Mouse (Mus musculus) thymus, postnatal 4 days (tissue): Measurements from ENCODE around the gene Bcas3.
"Not testable (repeated sequence)": the region's sequence is repeated elsewhere in the genome, so short reads cannot be mapped to it uniquely, and the experiment has no call there.

Experiments used
- DNase-seq: peaks from one replicate; pipeline ENCODE4 v3.0.0; 2021

The Bcas3 gene

GRCm38 (mm10) chr11:85716730-85717129, 363.8 kb downstream of the Bcas3 start:
- DNase-seq = not testable (repeated sequence)

DNA sequence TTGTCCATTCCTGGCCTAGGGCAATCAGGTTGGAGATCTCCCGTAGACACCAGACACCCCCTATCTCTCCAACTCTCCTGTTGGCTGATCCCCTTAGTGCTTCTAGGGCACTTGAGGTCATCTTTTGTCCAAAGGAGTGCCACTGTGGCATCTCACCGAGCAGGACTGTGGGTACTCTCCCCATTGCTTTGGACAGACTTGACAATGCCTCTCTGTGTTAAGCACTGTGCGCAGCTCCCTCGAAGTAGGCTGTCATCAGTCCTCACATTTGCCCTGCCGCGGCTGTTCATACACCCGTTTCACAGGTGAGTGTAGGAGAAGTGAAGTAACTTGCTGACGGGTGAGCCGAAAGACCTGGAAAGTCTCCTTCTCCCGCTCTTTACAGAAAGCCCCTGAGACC, 366.1 kb downstream of the Bcas3 start:
- no peak for DNase-seq

DNA sequence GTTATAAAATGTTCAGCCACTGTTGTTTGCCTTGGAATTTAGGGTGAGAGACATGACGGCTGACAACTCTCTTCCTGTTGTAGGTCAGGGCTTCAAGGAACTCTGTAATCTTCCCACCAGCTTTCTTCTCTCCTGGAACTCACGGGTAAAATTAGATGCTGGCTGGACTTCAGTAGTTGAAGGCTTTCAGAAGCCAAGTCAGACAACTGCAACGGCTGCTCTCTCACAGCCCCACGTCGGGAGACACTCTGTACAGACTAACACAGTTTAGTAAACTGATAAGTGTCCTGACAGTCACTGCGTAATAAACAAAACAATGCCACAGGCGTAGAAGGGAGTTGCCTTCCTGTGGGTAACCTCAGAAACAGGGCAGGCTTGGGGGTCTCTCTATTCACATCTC, 366.8 kb downstream of the Bcas3 start:
- DNase-seq = no peak

- DNase-seq = no peak
Observed at GRCm38 (mm10) chr11:85720269-85720773, 367.4 kb downstream of the Bcas3 start.

DNA sequence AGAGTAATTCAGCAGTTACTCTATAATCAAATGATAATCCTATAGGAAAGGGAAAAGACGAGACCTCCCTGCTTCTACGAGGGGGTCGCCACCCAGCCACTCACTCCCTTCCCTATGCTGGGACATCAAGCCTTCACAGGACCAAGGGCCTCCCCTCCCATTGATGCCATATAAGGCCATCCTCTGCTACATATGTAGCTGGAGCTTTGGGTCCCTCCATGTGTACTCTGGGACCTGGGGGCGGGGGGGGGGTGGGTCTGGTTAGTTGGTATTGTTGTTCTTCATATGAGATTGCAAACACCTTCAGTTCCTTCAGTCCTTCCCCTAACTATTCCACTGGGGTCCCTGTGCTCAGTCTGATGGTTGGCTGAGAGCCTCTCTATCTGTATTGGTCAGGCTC, 369.0 kb downstream of the Bcas3 start:
- no peak for DNase-seq

- no peak for DNase-seq
Observed at GRCm38 (mm10) chr11:85724159-85724558, 371.2 kb downstream of the Bcas3 start.

- no peak for DNase-seq
Observed at GRCm38 (mm10) chr11:85729725-85730124, 376.8 kb downstream of the Bcas3 start.

DNA sequence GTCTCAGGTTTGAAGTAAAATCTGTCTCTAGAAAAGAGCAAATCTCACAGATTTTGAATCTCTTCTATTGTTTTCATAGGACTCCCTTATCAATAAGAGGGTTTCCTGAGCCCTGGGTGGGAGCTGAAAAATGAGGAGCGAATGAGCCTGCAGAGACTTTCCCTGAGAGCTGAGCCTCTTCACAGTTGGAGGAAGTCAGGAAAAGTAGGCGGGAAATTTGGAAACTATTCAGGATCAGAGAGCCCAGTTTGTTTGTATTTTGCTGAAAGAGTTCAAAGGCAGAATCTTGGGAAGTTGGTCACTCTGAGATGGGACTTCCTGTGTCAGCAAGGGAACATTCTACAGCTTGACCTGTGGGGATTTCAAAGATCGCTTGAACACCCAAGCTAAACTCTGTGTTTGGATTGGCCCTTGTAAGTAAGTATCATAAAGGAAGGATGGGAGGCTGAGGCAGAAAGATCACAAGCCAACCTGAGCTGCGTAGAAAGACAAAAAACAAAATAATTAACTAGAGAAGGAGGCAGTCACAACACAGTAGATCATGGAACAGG, 379.6 kb downstream of the Bcas3 start:
- DNase-seq = no peak

- no peak for DNase-seq
Observed at GRCm38 (mm10) chr11:85733577-85733976, 380.6 kb downstream of the Bcas3 start.

DNA sequence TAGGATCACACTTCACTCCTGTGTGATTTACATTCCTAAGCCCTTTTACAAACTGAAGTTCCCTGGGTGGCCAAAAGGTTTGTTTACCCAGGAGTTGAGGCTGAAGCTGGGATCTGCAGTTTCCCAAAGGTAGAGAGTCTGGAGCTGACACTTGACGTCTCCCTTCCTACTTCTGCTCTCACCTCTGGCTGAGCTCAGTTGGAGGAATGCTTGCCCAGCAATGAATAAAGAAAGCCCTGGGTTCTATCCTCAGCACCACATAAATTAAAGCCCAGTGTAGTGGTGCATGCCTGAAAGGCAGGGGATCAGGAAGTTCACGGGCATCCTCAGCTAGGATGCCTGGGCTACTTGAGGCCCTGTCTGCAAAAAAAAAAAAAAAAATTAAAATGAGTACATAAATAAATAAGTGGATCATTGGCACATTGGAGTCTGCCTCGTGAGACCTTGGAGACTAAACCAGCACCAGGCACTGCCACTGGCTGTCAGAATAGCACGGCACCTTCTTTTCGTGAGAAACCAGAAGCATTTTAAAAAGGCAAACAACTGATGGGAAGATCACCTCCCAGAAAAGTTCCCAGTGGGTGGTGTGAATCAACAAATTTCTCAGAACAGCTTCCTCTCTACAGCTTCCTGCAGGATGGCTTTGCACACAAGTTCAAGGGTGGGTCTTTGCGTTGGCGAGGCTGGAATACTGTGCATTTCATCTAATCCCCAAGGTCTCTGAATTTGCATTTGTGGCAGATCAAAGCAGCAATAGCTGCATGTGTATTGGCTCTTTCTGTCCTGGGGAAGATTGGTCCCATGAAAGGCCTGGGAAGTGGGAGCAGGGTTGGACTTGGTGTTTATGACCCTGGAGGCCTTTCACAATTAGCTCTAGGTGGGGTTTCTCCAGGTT, 381.6 kb downstream of the Bcas3 start:
- DNase-seq = no peak

GRCm38 (mm10) chr11:85737227-85737626, 384.3 kb downstream of the Bcas3 start:
- no peak for DNase-seq

- DNase-seq = no peak
Observed at GRCm38 (mm10) chr11:85737893-85738292, 384.9 kb downstream of the Bcas3 start.

DNA sequence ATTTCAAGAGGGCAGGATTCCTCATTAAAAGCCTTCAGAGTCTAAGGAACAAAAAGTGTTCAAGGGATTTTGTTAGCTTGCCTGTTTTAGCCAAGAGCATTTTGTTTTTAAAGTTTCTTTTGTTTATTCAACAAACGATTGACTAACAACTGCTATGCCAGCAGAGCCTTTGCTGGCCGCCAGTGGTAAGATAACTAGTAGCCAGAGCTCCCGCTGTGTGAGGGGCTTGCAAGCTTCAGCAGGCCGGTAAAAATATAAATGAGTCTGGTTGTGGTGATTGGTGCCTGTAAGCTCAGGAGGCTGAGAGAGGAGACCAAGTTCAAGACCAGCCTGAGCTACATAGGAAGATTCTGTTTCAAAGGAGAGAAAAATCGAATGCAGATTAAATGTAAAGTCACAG, 385.6 kb downstream of the Bcas3 start:
- no peak for DNase-seq

DNA sequence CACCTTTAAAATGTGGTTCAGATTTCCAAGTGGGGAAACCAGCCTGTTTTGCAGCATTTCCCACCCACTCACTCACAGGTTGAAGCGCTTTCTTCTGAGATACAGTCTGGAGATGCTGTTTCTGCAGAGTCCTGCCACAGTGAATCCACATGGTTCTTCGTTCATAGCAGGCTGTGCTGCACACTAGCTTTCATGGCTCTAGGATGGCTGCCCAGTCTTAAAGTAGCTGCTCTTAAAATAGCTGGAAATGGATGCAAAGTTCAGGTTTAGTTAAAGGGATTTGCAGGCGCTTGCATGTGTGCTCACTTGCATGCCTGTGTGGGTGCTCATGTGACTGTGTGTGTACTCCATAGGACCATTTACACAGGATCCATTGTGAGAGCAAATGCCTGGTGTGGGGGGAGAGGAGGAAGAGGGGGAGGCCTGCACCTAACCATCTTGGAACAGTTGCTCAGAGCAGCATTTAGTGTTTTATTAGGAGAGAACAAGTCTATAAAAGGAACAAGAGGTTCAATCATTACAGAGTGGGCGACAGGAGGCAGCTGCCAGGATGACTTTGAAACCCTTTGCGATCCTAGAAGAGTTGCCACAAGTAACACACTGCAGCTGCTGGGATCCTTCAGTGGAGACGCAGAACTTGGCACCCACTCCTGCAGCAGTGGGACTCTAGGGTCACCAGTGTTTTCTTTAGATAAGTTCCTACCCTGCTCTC, 386.5 kb downstream of the Bcas3 start:
- no peak for DNase-seq

DNA sequence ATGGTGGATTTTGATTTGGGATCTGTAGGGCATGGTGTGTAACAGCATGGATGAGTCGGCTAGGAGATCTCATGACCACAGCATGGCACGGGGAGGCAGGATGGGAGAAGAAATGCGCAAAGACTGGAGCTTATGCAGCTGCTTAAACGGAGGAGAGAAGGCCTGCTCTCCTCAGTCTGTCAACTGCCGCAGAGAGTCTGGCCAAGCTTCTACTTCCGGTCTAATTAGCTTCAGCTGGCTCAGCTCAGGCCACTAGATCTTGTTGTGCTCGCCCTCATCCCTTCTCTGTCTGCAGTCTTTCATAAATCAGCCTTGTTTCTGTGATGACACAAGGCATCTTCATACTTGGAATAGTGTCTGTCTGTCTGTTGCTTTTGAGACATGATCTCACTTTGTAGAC, 393.4 kb downstream of the Bcas3 start:
- no peak for DNase-seq

- DNase-seq = no peak
Observed at GRCm38 (mm10) chr11:85748891-85749290, 395.9 kb downstream of the Bcas3 start.

DNA sequence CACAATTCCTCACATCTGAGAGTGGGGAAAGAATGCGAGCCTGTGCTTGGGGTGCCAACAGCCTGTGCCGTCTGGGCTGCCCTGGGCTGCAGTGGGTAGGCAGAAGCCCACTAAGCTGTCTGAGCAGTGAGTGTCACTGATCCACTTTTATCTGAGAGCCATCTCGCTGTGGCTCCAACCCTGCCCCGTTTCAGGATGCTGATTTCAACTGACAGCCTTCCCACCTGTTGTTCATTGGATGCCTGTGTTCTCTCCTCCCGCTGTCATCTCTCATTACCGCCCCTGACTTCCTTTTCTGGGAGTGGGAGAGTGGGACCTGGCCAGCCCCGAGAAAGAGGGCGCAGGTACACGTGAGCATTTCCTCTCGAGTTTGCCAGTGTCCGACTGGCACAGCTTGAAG, 398.2 kb downstream of the Bcas3 start:
- no peak for DNase-seq

- no peak for DNase-seq
Observed at GRCm38 (mm10) chr11:85754631-85755502, 401.9 kb downstream of the Bcas3 start.

GRCm38 (mm10) chr11:85755503-85756044, 402.6 kb downstream of the Bcas3 start:
- DNase-seq = no peak

GRCm38 (mm10) chr11:85758891-85759290, 405.9 kb downstream of the Bcas3 start:
- DNase-seq = no peak

GRCm38 (mm10) chr11:85759634-85760439, 406.9 kb downstream of the Bcas3 start:
- no peak for DNase-seq
